In genomic region chr3:40686836-40687235, GRCm38 (mm10) we compare ENCODE assay signal across 11 mouse cellular contexts. TPM values are rescaled to one million over a fixed set of nuclear protein-coding genes. Genes with fewer than 3 reads are reported as not detected.
DNase-seq lines count a peak whose midpoint lies in the region; ATAC-seq lines count a peak whose summit lies in the region.
"Had no signal": no experiment of that assay in that cellular context is flagged by ENCODE, and none has a peak within 500 bp of the region (broad histone marks: within the 10 kb centered on the region; RNA-seq: fewer than 3 reads in every experiment).

No protein-coding gene starts in this region.

- no peaks in the 10 kb centered on the region for H3K36me3 ChIP-seq in embryonic facial prominence, embryonic 14.5 days (ENCODE audit: control insufficient read depth, insufficient read depth, low read length)
- H3K36me3 ChIP-seq in hindbrain, embryonic 14.5 days (replicated peaks; ENCODE audit: control insufficient read depth, insufficient read depth) = no peaks in the 10 kb centered on the region
- H3K36me3 ChIP-seq: liver, embryonic 12.5 days had no signal

- 0 out of 2 replicates have a peak overlapping the region, but pooled peaks have one; percentile 10 for H3K27ac ChIP-seq in embryonic facial prominence, embryonic 14.5 days (replicated peaks; ENCODE audit: low read depth, low read length)
- H3K27ac ChIP-seq in hindbrain, embryonic 14.5 days = no peak overlapping the region
- H3K27ac ChIP-seq: liver, embryonic 12.5 days had no signal

- no peaks in the 10 kb centered on the region for H3K27me3 ChIP-seq in embryonic facial prominence, embryonic 14.5 days (replicated peaks; ENCODE audit: control insufficient read depth, insufficient read depth, low read length)
- no peaks in the 10 kb centered on the region for H3K27me3 ChIP-seq in hindbrain, embryonic 14.5 days (ENCODE audit: control insufficient read depth, insufficient read depth, low read length)
- H3K27me3 ChIP-seq: liver, embryonic 12.5 days had no signal

- H3K9me3 ChIP-seq in embryonic facial prominence, embryonic 14.5 days (ENCODE audit: control insufficient read depth, low read length) = no peaks in the 10 kb centered on the region
- no peaks in the 10 kb centered on the region for H3K9me3 ChIP-seq in hindbrain, embryonic 14.5 days (ENCODE audit: control insufficient read depth, low read length)
- H3K9me3 ChIP-seq: G1E; liver, embryonic 12.5 days had no signal

- peak; percentile 14 for DNase-seq in retina, postnatal 1 day
- no peak for DNase-seq in retina, embryonic 14.5 days (ENCODE audit: low spot score)
- peak; percentile 55 for DNase-seq in embryonic facial prominence, embryonic 14.5 days (ENCODE audit: low spot score)
- DNase-seq in hindbrain, embryonic 14.5 days (ENCODE audit: low spot score) = no peak
- DNase-seq in thymus, postnatal 25 days = no peak
- no peak for DNase-seq in layer of hippocampus, postnatal 25 days (ENCODE audit: extremely low spot score in 1 of 2, low spot score in 1 of 2)
- no peak for DNase-seq in right cerebral cortex, adult 2 months (ENCODE audit: low spot score in 2 of 2)
- DNase-seq: kidney, adult 8-10 months had no signal

- no peak overlapping the region for H3K4me2 ChIP-seq in embryonic facial prominence, embryonic 14.5 days (ENCODE audit: low read depth, low read length)
- no peak overlapping the region for H3K4me2 ChIP-seq in hindbrain, embryonic 14.5 days (replicated peaks)
- H3K4me2 ChIP-seq: liver, embryonic 12.5 days had no signal

- H3K4me3 ChIP-seq in embryonic facial prominence, embryonic 14.5 days (ENCODE audit: low read depth, low read length) = no peak overlapping the region
- H3K4me3 ChIP-seq in hindbrain, embryonic 14.5 days (replicated peaks; ENCODE audit: low read length) = no peak overlapping the region
- H3K4me3 ChIP-seq: liver, embryonic 12.5 days had no signal

- H3K9ac ChIP-seq in embryonic facial prominence, embryonic 14.5 days (ENCODE audit: low read depth, low read length) = no peak overlapping the region
- no peak overlapping the region for H3K9ac ChIP-seq in hindbrain, embryonic 14.5 days
- H3K9ac ChIP-seq: liver, embryonic 12.5 days had no signal

- H3K4me1 ChIP-seq in embryonic facial prominence, embryonic 14.5 days (ENCODE audit: control insufficient read depth, insufficient read depth, low read length) = peaks cover 17% of the 10 kb centered on the region
- H3K4me1 ChIP-seq in hindbrain, embryonic 14.5 days (replicated peaks; ENCODE audit: control insufficient read depth, insufficient read depth, low read length) = peaks cover 10% of the 10 kb centered on the region; the same call in 1 of the 2 replicates

- WGBS in embryonic facial prominence, embryonic 14.5 days = 18% methylated on average over 9 of the region's 9 CpGs
- 10% methylated on average over 9 of the region's 9 CpGs for WGBS in hindbrain, embryonic 14.5 days

- no peak for ATAC-seq in embryonic facial prominence, embryonic 14.5 days (ENCODE audit: low read depth)
- peak; percentile 68; the same call in 1 of the 2 replicates for ATAC-seq in hindbrain, embryonic 14.5 days (ENCODE audit: low FRiP score)
- ATAC-seq: liver, embryonic 12.5 days had no signal

RNA-seq across cellular contexts. Expression of gene Slc25a31, which starts 21.8 kb away (rescaled TPM):
- polyA plus RNA-seq in embryonic facial prominence, embryonic 14.5 days (2014; fragmentation: Nextera tagmentation; extraction: Ambion mirVana) = 0.64 and 0.65 TPM in 2 replicates
- 0.44 and 0.59 TPM in 2 replicates for polyA plus RNA-seq in hindbrain, embryonic 14.5 days (2014; fragmentation: Nextera tagmentation; extraction: Ambion mirVana)
- total RNA-seq in layer of hippocampus, postnatal 25 days (2021) = under 1 TPM in 1 of 2 experiments, not detected in 1; 0.12 TPM
- total RNA-seq: neutrophil, adult 5-6 weeks had no signal
- polyA plus RNA-seq: G1E had no signal

RNA-seq across cellular contexts. Expression of gene Hspa4l, which starts 57.5 kb away (rescaled TPM):
- 16.4 and 23.9 TPM in 2 replicates for polyA plus RNA-seq in embryonic facial prominence, embryonic 14.5 days (2014; fragmentation: Nextera tagmentation; extraction: Ambion mirVana)
- 56.0 and 65.4 TPM in 2 replicates for polyA plus RNA-seq in hindbrain, embryonic 14.5 days (2014; fragmentation: Nextera tagmentation; extraction: Ambion mirVana)
- 100 to 1,000 TPM; 143 to 145 TPM for total RNA-seq in layer of hippocampus, postnatal 25 days (2021)

Comparison
In these comparisons a context has a peak if more than half of its experiments do, and no peak if none do; other contexts are left out.
1. DNase-seq: peak in retina, postnatal 1 day (single experiment) and embryonic facial prominence, embryonic 14.5 days (single experiment); none in retina, embryonic 14.5 days (single experiment), hindbrain, embryonic 14.5 days (single experiment), thymus, postnatal 25 days (single experiment), layer of hippocampus, postnatal 25 days (0 of 2) and right cerebral cortex, adult 2 months (0 of 2).